Mouse (Mus musculus) adrenal gland, postnatal 25 days (tissue): Measurements from ENCODE around the gene Spz1. TPM values are rescaled to one million over a fixed set of nuclear protein-coding genes. Genes with fewer than 3 reads are reported as not detected.
"Not testable (repeated sequence)": the region's sequence is repeated elsewhere in the genome, so short reads cannot be mapped to it uniquely, and the experiment has no call there.

Experiments used
- DNase-seq: peaks from one replicate; pipeline ENCODE4 v3.0.0; 2021; ENCODE audit warnings: mixed read lengths
- long read RNA-seq: library from polyadenylated mRNA; stranded (forward); transcript quantifications from one replicate; pipeline ENCODE4 v2.0.0, GENCODE M21; 2021
- total RNA-seq: library from RNA; stranded (reverse); gene quantifications from 2 replicates; pipeline ENCODE4 v1.2.3, GENCODE M21; 2021

Spz1 gene
- not detected in 2 replicates for total RNA-seq
- long read RNA-seq = 0 reads

- DNase-seq = no peak
These were observed at the start of gene Spz1 for GRCm38 (mm10) chr13:92576072-92576471. Spz1 (minus strand) TSS chr13:92576172.

DNA sequence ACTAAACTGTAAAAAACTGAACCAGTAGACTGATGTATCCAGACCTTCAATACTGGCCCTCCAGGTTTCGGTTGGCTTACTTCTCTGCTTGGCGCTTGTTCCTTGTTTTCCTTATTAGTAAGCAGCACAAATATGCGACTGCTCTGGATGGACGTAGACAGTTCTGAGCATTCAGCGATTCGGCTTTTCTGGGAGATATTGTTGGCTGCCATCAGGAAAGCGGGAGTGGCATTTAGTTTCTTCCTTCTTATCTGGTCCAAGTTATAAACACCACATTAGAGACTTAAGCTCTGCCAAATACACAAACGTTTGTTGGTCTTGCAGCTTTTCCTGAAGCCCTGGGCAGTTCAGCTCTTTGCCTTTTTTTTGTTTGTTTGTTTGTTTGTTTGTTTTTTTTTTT lies 40.5 kb upstream of the Spz1 start:
- DNase-seq = no peak

- no peak for DNase-seq
These were observed 39.2 kb upstream of the Spz1 start for GRCm38 (mm10) chr13:92615201-92615600.

GRCm38 (mm10) chr13:92613094-92613493 lies 37.1 kb upstream of the Spz1 start:
- DNase-seq = no peak

DNA sequence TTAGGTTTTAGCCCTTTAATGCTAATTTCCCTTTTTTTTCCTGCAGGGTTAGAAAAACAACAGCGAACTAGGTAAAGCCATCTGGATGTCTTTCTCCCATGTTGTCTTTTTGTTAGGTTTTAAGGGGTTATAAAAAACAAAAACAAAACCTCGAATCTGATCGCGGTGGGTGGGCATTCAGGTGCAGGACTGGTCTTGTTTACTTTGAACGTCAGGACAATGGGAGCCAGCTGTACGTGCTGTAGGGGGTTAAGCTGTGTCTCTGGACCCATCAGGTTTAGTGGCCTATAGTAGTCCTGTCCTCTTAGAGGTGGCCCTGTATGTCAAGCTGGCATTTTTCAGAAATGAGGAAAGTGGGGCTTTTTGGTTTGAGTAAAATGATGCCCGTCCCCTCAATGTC lies 35.9 kb upstream of the Spz1 start:
- no peak for DNase-seq

GRCm38 (mm10) chr13:92611254-92611784 lies 35.3 kb upstream of the Spz1 start:
- no peak for DNase-seq

GRCm38 (mm10) chr13:92610311-92611221 lies 34.6 kb upstream of the Spz1 start, which contains the start of gene Serinc5:
Serinc5 (plus strand) TSS chr13:92611091.
- DNase-seq = peak; percentile 98

DNA sequence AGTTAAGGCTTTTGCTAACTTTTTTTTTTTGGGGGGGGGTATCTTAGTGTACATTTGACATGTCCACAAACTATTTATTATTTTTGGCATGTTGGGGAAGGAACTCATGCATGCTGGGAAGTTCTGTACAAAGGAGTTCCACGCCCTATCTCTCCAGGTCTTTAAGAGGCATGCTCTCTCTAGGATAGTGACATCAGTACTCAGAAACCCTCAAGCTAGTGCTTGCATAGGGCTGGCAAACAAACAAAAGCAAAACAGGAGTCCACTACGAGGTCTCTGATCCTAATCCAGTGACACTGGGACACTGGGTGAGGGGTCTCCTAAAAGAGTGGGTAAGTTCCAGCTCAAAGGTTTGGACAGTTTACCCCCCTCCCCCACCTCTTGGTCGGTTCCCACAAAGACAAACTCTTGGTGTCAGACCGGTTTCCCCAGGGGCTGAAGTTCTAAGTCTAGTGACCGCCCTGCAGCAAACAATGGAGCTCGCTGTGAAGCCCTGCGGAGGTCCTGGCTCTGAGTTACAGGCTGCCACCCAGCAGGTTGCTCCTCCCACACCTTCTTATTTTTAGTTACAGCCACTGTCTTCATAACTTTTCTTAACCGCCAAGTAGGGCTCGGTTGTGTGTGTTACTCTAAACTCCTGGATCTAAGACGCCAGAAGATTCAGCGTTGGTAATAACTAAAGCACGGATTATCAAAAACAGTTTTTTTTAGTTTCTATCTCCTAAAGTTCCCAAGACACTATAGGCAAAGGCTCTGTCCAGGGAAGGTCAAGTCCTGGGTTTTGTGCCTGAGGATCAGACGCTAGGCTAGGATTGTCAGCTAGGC lies 33.7 kb upstream of the Spz1 start:
- DNase-seq = peak; percentile 30

GRCm38 (mm10) chr13:92605306-92605705 lies 29.3 kb upstream of the Spz1 start:
- not testable (repeated sequence) for DNase-seq

DNA sequence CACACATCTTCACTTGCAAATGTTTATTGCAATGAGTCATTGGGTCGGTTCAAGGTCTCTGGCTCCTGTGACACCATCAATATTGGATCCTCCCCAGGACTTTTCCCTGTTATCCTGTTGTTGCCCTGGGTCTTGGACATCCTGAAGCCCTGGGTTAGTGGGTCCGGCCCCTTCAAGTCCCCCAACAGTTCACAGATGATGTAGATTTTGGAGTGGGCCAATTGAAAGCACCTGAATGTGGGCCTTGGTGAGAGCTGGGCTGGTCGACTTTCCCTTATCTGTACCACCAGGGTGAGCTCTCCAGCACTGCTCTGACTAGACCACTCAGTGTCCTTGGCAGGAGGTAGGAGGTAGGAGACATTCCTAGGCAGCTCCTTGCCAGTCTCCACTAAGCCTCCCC lies 19.5 kb upstream of the Spz1 start:
- DNase-seq = no peak

DNA sequence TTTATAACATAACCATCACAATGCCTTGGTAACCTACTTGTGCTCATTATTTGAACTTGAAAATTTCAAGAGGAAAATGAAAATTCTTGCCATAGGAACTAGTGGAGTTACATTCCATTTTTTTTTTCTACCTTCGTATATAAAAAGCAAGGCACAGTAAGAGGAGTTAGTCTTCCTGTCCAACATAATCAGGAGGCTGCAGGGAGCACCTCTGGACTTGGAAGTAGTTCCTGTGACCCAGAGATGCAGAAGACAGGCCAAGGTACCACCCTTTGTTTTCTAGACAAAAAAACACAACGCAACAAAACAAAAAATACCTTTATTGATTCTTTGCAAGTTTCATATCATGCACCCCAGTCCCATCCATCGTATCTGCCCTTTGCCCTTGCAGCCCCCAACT lies 18.9 kb upstream of the Spz1 start:
- DNase-seq = no peak

GRCm38 (mm10) chr13:92594481-92594880 lies 18.5 kb upstream of the Spz1 start:
- no peak for DNase-seq

GRCm38 (mm10) chr13:92593731-92594396 lies 17.9 kb upstream of the Spz1 start:
- DNase-seq = no peak

DNA sequence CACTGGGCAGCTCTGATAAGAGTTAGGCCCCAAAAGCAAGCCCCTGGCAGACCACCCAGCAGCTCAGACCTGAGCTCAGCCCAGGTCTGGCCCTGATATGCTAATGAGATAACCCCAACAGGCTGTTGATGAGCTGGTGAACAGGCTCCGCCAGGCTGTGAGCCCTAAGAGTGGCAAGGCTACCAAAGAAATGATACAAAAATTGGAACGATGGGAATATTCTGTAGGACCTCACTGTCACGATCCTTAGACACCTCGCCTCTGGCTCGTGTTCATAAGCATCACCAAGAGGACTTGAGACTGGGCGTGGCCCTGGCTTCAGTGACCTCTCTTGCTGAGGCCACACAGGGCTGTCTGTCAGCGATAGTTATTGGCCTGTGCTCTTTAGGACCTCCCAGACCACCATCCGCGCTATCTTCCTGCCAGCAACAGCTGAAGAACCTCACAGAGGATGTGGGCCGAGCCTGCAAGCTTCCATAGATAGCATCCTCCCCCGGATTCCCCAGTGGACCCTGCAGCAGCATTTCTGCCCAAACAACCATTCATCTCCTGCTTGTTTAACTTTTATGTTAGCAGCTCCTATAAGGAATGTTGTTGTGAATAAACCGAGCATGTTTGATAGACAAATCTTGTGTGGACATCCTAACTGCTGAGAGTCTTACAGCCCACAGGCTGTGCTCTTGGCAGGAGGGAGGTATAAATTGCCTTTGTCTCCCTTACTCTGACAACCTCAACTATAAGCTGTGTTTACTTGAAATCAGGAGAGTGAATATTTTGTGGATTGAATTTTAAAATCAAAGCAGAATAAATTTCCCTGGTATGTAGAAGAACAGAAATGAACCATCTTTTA lies 17.0 kb upstream of the Spz1 start:
- DNase-seq = no peak

DNA sequence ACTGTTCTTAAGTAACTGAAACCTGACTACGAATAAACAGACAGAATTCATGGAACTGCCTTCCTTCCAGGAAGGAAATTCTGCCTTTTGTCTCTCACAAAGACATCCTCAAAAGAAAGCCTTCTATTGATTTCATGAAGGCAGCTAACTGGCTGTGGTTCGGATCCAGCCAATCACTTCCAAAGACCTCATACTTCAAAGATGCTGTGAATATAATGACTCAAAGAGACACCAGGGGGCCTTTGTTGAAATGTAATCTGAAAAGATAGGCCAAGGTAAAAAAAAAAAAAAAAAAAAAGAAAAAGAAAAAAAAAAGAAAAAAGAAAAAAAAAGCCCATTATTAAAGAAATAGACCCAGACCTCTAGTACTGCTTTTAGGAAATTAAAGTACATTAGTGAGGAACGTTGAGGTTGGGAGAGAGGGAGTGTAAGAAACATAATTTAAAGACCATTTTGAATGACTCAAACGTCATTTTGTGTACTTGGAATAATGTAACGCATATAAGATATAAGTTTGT lies 16.4 kb upstream of the Spz1 start:
- DNase-seq = no peak

GRCm38 (mm10) chr13:92591225-92591624 lies 15.3 kb upstream of the Spz1 start:
- no peak for DNase-seq

DNA sequence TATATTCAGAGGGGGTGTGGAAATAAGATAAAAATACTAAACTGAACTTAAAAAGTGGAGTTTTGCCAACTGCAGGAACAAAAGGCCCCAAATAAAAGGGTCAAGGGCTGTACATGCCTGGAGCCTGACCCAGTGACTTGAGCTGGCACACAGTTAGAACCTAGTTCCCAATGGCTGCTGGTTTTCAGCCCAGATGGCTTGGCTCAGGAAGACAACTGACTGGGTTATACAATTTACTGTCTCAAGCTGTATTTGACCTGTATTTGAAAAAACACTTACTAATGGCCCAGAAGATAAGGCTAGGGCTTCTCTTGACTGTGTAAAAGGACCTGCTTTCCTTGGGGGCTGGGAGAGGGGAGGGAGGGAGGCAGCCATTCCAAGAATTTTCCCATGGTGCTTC lies 13.3 kb upstream of the Spz1 start:
- DNase-seq = no peak

GRCm38 (mm10) chr13:92588704-92589103 lies 12.7 kb upstream of the Spz1 start:
- DNase-seq = no peak

GRCm38 (mm10) chr13:92584094-92584717 lies 8.2 kb upstream of the Spz1 start:
- no peak for DNase-seq

DNA sequence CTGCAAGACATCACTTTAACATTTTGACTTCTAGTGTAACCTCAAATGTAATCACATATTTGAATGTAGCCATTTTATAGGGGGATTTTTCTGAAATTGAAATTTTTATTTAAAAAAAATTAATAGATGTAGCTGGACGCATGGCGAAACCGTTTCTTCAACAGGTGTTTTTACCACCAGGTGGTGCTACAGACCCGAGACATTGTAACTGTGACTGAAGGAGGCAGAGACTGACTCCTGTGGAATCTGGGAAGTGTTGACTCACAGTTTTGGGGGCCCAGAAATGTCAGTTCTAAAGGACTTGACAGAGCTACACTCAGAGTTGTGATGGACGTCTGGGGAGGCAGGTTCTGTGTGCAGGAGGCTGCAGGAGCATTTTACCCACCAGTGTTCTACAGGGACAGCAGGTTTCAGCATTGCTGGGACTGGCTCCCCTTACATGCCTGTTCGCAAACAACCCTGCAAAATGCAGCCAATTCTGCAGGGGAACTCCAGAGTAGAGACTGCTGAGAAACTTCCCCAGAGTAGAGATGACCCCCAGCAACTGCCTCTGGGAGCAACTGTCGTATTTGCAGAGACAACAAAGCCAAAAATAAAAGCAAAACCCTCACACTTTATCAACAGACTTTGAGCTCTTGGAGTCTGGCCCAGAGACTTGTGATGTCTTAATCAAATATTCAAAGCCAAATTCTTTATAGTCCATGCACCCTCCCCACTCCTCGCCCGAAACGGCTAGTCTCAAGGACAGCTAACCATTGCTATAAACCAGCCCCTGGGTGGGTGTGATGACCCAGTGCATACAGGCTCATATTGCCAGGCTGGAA lies 4.5 kb upstream of the Spz1 start:
- DNase-seq = peak; percentile 64
